Mouse (Mus musculus) kidney, postnatal 0 days (tissue): Measurements from ENCODE around the gene Lcmt2. TPM values are rescaled to one million over a fixed set of nuclear protein-coding genes. Genes with fewer than 3 reads are reported as not detected.
A peak's percentile ranks its signal among the peaks of the same experiment; 100 is the strongest.

Experiments
- ATAC-seq: fragments of 200-750 bp; cut with Nextera tagmentation; replicated peaks from 2 replicates; pipeline ENCODE4 v1.8.0; 2017; ENCODE audit warnings: low read depth, moderate number of reproducible peaks, moderate TSS enrichment, moderate library complexity; ENCODE audit not compliant: low FRiP score
- DNase-seq: peaks from one replicate; pipeline ENCODE4 v3.0.0-alpha.2; 2016; ENCODE audit warnings: low spot score
- H3K27ac ChIP-seq: fragments of 300-500 bp; sonication (generic); 2 replicates; pipeline ENCODE4 v1.5.1; 2014; ENCODE audit warnings: mild to moderate bottlenecking
- H3K27me3 ChIP-seq: fragments of 300-500 bp; sonication (generic); 2 replicates; pipeline ENCODE4 v1.6.1; 2014; ENCODE audit warnings: low read length, mixed read lengths; ENCODE audit not compliant: insufficient read depth
- H3K36me3 ChIP-seq: fragments of 300-500 bp; sonication (generic); 2 replicates; pipeline ENCODE4 v1.6.1; 2014; ENCODE audit warnings: low read length, mixed read lengths; ENCODE audit not compliant: insufficient read depth
- H3K4me1 ChIP-seq: fragments of 300-500 bp; sonication (generic); replicated peaks from 2 replicates; pipeline ENCODE4 v1.6.1; 2014; ENCODE audit warnings: antibody characterized with exemption, low read length, mixed read lengths; ENCODE audit not compliant: insufficient read depth
- H3K4me2 ChIP-seq: fragments of 300-500 bp; sonication (generic); 2 replicates; pipeline ENCODE4 v1.6.1; 2014; ENCODE audit warnings: mild to moderate bottlenecking, low read length, moderate library complexity, mixed read lengths
- H3K4me3 ChIP-seq: fragments of 300-500 bp; sonication (generic); replicated peaks from 2 replicates; pipeline ENCODE4 v1.5.1; 2014; ENCODE audit warnings: low read depth, low read length
- H3K9ac ChIP-seq: fragments of 300-500 bp; sonication (generic); 2 replicates; pipeline ENCODE4 v1.6.1; 2014; ENCODE audit warnings: low read depth, low read length
- H3K9me3 ChIP-seq: fragments of 300-500 bp; sonication (generic); replicated peaks from 2 replicates; pipeline ENCODE4 v1.6.1; 2016; ENCODE audit warnings: low read length, inconsistent platforms, mixed read lengths
- CTCF ChIP-seq: IDR thresholded peaks from 2 replicates; pipeline ENCODE4 v1.5.1; 2016; ENCODE audit warnings: antibody characterized with exemption, low read depth, mild to moderate bottlenecking, moderate library complexity
- WGBS: fragments of 180-500 bp; shearing (Covaris S2); extraction: QIAGEN DNeasy Blood & Tissue Kit; methylation state at CpG from one replicate; pipeline ENCODE4 v1.1.7; 2014; 5-methylcytosine and 5-hydroxymethylcytosine counted together
- polyA plus RNA-seq: library from polyadenylated mRNA; unstranded; fragments of >200 nt; fragmentation: Nextera tagmentation; extraction: Ambion mirVana; gene quantifications from 2 replicates; pipeline ENCODE4 v1.2.1, GENCODE M21; 2015

The Lcmt2 gene
- polyA plus RNA-seq = 26.7 and 28.4 TPM in 2 replicates

DNA sequence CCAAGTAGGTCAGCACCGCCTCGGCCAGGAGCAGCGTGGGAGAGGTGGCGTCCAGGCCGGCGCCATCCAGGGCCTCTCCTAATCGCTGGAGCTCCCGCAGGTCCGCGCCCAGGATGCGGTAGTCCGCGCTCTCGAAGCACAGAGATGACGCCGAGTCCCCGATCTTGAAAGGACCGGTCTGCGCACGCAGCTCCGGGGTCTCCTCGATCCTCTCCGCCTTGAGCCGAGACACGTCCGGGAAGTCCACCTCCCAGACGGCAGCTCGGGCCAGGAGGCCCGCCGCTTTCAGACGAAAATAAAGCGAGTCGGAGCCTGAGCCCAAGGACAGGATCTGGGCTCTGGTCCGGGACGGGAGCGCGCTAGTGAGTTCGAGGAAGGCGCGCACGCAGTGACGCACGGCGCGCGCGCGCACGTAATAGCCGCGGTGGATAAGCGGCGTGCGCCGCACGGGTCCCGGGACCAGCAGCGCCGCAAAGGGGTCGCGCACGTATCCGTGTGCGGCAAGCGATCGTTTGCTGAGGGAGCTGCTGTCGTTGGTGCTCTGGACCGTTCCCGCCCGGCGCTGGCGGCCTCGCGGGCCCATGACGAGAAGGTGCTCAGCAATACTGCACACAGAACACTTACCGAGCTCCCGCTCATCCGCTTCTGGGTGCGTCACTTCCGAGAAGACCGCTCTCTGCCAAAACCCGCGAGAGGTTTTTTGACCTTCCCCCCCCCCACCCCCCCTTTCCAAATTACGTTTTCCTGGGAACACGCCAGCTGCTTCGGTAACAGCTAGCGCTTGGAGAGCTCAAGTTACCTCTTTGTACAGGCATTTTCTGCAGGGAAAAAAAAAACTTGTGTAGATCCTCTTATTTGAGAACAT lies at the start of gene Lcmt2, which contains the start of gene Adal:
Lcmt2 (minus strand) TSS at position 636 of the 865 bp plus-strand sequence.
Adal (plus strand) TSS at position 411 of the 865 bp plus-strand sequence.
- Histone ChIP-seq H3K36me3 (0 out of 2 replicates have a peak, but pooled peaks cover 6% of the 10 kb centered on the region), H3K9me3 (no peaks in the 10 kb centered on the region), H3K4me3 (peak within 1 kb of the TSS; percentile 65), H3K4me1 (0 out of 2 replicates have a peak, but pooled peaks cover 5% of the 10 kb centered on the region), H3K4me2 (peak within 1 kb of the TSS; percentile 86), H3K9ac (peak within 1 kb of the TSS; percentile 84), H3K27ac (peak within 1 kb of the TSS; percentile 98), H3K27me3 (no peaks in the 10 kb centered on the region)
- ATAC-seq (peak; percentile 92), DNase-seq (peak; percentile 94)
- 0 out of 2 replicates have a peak, but pooled peaks have one; percentile 1 for TF ChIP-seq CTCF
- under 1% methylated on average over 84 of the region's 87 CpGs for WGBS

DNA sequence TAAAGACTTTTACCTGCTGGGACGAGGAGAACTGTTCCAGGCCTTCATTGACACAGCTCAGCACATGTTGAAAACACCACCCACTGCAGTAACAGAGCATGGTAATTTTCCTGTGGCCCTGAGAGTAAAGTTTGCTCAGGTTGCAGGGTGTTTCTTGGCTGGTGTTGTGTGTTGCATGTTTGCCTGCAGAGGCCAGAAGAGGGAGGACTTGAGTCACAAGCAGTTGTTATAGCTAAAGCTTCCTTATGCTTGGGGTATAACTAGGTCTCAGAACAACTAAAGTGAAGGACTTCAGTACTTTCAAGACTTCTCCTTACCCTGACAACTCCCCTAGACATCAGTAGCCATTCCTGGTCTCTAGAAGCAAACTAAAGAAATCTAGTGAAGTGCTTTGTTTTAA lies 48.1 kb upstream of the Lcmt2 start:
- H3K36me3 ChIP-seq = peaks cover 74% of the 10 kb centered on the region
- no peak overlapping the region for H3K27ac ChIP-seq
- no peak for DNase-seq

GRCm38 (mm10) chr2:121184142-121184541 lies 43.7 kb upstream of the Lcmt2 start:
- peaks cover 50% of the 10 kb centered on the region for H3K36me3 ChIP-seq
- no peak for ATAC-seq
- no peaks in the 10 kb centered on the region for H3K4me1 ChIP-seq
- H3K27ac ChIP-seq = no peak overlapping the region
- H3K4me2 ChIP-seq = no peak overlapping the region
- no peaks in the 10 kb centered on the region for H3K9me3 ChIP-seq
- no peak overlapping the region for H3K4me3 ChIP-seq
- no peak for TF ChIP-seq CTCF
- no peak overlapping the region for H3K9ac ChIP-seq
- no peaks in the 10 kb centered on the region for H3K27me3 ChIP-seq
- no peak for DNase-seq
- 96% methylated on average over 7 of the region's 7 CpGs for WGBS

More for the DNA sequence above, 48.1 kb upstream of the Lcmt2 start:
- Histone ChIP-seq H3K4me1 (no peaks in the 10 kb centered on the region), H3K9ac (no peak overlapping the region), H3K4me3 (no peak overlapping the region), H3K27me3 (no peaks in the 10 kb centered on the region), H3K9me3 (no peaks in the 10 kb centered on the region), H3K4me2 (no peak overlapping the region)
- ATAC-seq = no peak
- peak; percentile 42; the same call in 1 of the 2 replicates for TF ChIP-seq CTCF
- WGBS = 72% methylated on average over 1 of the region's 1 CpGs

DNA sequence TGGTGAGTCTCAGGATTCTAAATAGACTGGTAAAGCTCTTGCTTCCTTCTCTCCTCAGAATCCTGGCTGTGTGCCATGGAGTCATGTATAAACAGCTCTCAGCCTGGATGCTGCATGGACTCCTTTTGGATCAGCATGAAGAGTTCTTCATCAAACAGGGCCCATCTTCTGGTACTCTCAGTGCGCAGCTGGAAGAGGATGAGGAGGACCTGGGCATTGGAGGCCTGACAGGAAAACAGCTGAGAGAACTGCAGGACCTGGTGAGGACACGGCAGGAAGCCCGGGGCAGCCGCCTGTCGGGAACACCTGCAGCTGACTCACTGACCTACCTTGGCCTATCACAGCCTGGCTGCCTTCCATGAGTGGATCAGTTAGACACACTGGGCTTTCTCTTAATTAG lies 43.0 kb upstream of the Lcmt2 start:
- H3K27ac ChIP-seq = no peak overlapping the region
- no peak overlapping the region for H3K9ac ChIP-seq
- no peaks in the 10 kb centered on the region for H3K4me1 ChIP-seq
- no peaks in the 10 kb centered on the region for H3K27me3 ChIP-seq
- WGBS = 87% methylated on average over 5 of the region's 5 CpGs
- no peak for TF ChIP-seq CTCF
- no peak overlapping the region for H3K4me2 ChIP-seq
- H3K36me3 ChIP-seq = peaks cover 51% of the 10 kb centered on the region
- H3K4me3 ChIP-seq = no peak overlapping the region
- H3K9me3 ChIP-seq = no peaks in the 10 kb centered on the region
- ATAC-seq (no peak), DNase-seq (no peak)

- H3K9me3 ChIP-seq = no peaks in the 10 kb centered on the region
- no peak overlapping the region for H3K9ac ChIP-seq
- peak; percentile 28; the same call in 1 of the 2 replicates for TF ChIP-seq CTCF
- ATAC-seq (no peak), DNase-seq (no peak)
- H3K27me3 ChIP-seq = no peaks in the 10 kb centered on the region
- no peak overlapping the region for H3K4me2 ChIP-seq
- no peak overlapping the region for H3K4me3 ChIP-seq
- WGBS = 95% methylated on average over 3 of the region's 3 CpGs
- no peaks in the 10 kb centered on the region for H3K4me1 ChIP-seq
- no peak overlapping the region for H3K27ac ChIP-seq
- H3K36me3 ChIP-seq = peaks cover 41% of the 10 kb centered on the region
Measured at GRCm38 (mm10) chr2:121178828-121179479, 38.5 kb upstream of the Lcmt2 start.
